Comparison of ENCODE assay signal across 26 mouse cellular contexts in genomic region chr1:51493592-51494307, GRCm38 (mm10). TPM values are rescaled to one million over a fixed set of nuclear protein-coding genes. Genes with fewer than 3 reads are reported as not detected.
A peak's percentile ranks its signal among the peaks of the same experiment; 100 is the strongest.
DNase-seq lines count a peak whose midpoint lies in the region; ATAC-seq and TF ChIP-seq lines count a peak whose summit lies in the region.
"Had no signal": no experiment of that assay in that cellular context is flagged by ENCODE, and none has a peak within 500 bp of the region (broad histone marks: within the 10 kb centered on the region; RNA-seq: fewer than 3 reads in every experiment).

No protein-coding gene starts in this region.

- DNase-seq in 3T3-L1 (ENCODE audit: low read depth, low spot score) = peak; percentile 73
- no peak for DNase-seq in urinary bladder, adult 2 months (ENCODE audit: low spot score)
- no peak for DNase-seq in ovary, postnatal 36 days (ENCODE audit: low spot score)
- DNase-seq in gastrocnemius, postnatal 4 days (ENCODE audit: low spot score in 2 of 2) = no peak
- DNase-seq: adrenal gland, adult 2 months; cerebellum, adult 8-10 months; gastrocnemius, postnatal 14 days; heart, postnatal 36 days; kidney, adult 8-10 months; kidney, postnatal 14 days; lung, adult 2 months; right cerebral cortex, postnatal 4 days; thymus, postnatal 25 days had no signal

- no peak overlapping the region for H3K4me3 ChIP-seq in C2C12 (ENCODE audit: insufficient read depth, poor library complexity, severe bottlenecking)
- H3K4me3 ChIP-seq: embryonic facial prominence, embryonic 15.5 days; forebrain, embryonic 15.5 days; heart, embryonic 15.5 days; hindbrain, embryonic 15.5 days; intestine, embryonic 15.5 days; limb, embryonic 12.5 days; neural tube, embryonic 12.5 days; stomach, embryonic 15.5 days had no signal

- no peaks in the 10 kb centered on the region for H3K27me3 ChIP-seq in C2C12 (ENCODE audit: control insufficient read depth, insufficient read depth, insufficient read length)
- H3K27me3 ChIP-seq: embryonic facial prominence, embryonic 15.5 days; forebrain, embryonic 15.5 days; heart, embryonic 15.5 days; hindbrain, embryonic 15.5 days; intestine, embryonic 15.5 days; limb, embryonic 12.5 days; neural tube, embryonic 12.5 days; Patski; stomach, embryonic 15.5 days had no signal

- no peaks in the 10 kb centered on the region for H3K79me3 ChIP-seq in C2C12 (ENCODE audit: low read depth)

- no peak overlapping the region for H3ac ChIP-seq in C2C12 (ENCODE audit: control insufficient read depth, insufficient read length, low read depth)

- TF ChIP-seq CTCF in C2C12 (IDR thresholded peaks at IDR 0.05; ENCODE audit: control insufficient read depth, insufficient read depth, insufficient read length) = no peak

- H3K36me3 ChIP-seq in C2C12 (ENCODE audit: control insufficient read depth, insufficient read depth) = no peaks in the 10 kb centered on the region
- H3K36me3 ChIP-seq: embryonic facial prominence, embryonic 15.5 days; forebrain, embryonic 15.5 days; G1E; heart, embryonic 15.5 days; hindbrain, embryonic 15.5 days; intestine, embryonic 15.5 days; limb, embryonic 12.5 days; neural tube, embryonic 12.5 days; stomach, embryonic 15.5 days had no signal

- H3K79me2 ChIP-seq in C2C12 (ENCODE audit: control insufficient read depth, insufficient read depth) = no peaks in the 10 kb centered on the region

- peak; percentile 82 for ATAC-seq in granulocyte monocyte progenitor cell, adult 5-6 weeks (replicated peaks; ENCODE audit: poor library complexity, severe bottlenecking)
- peak; percentile 42 for ATAC-seq in monocyte, adult 5-6 weeks (replicated peaks; ENCODE audit: insufficient number of reproducible peaks, low FRiP score, low TSS enrichment, poor library complexity, severe bottlenecking)
- ATAC-seq: forebrain, embryonic 15.5 days; intestine, embryonic 15.5 days; Patski had no signal

TF ChIP-seq in C2C12, 6 proteins besides CTCF, POLR2A, EP300 and RAD21:
- no peak for TF ChIP-seq USF1 (IDR thresholded peaks at IDR 0.05; ENCODE audit: low read depth)
- peak; percentile 49 for TF ChIP-seq MYOD1 (IDR thresholded peaks at IDR 0.05; ENCODE audit: control insufficient read depth, insufficient read length, low read depth)

RNA-seq across cellular contexts. Expression of gene Nabp1, which starts 15.5 kb away (rescaled TPM):
- polyA plus RNA-seq in C2C12 (2012; fragmentation: generic; extraction: Trizol) = 7.1 TPM
- 7.0 and 11.7 TPM in 2 replicates for total RNA-seq in granulocyte monocyte progenitor cell, adult 5-6 weeks (2014; fragmentation: Nextera tagmentation)
- 14.7 and 29.9 TPM in 2 replicates for total RNA-seq in granulocyte monocyte progenitor cell, adult 5-6 weeks (2017)
- 671 to 1,088 TPM (median 852 TPM) in 3 replicates for total RNA-seq in monocyte, adult 5-6 weeks (2017)
- 125 and 153 TPM in 2 replicates for polyA plus RNA-seq in urinary bladder, adult 2 months (2012; rRNA removed)
- total RNA-seq in gastrocnemius, postnatal 4 days (2021) = 1 to 10 TPM; 7.9 to 8.2 TPM

Comparison
In these comparisons a context has a peak if more than half of its experiments do, and no peak if none do; other contexts are left out.
1. RNA of gene Nabp1, which starts 15.5 kb away (total RNA-seq): 671 to 1,088 TPM in monocyte, adult 5-6 weeks; 7.0 to 29.9 TPM in granulocyte monocyte progenitor cell, adult 5-6 weeks and 7.9 to 8.2 TPM in gastrocnemius, postnatal 4 days; every median in the first group is over 10 times any median in the second.